Mouse (Mus musculus) megakaryocyte, embryonic 14.5 days (primary cell): ENCODE results near the gene Gm20388.

Experiments used
- FLI1 ChIP-seq: IDR thresholded peaks from 2 replicates; pipeline ENCODE4 v1.6.1; 2012; ENCODE audit warnings: low read length, inconsistent platforms, mixed read lengths
- GATA1 ChIP-seq: IDR thresholded peaks from 3 replicates; pipeline ENCODE4 v1.6.1; 2012; ENCODE audit warnings: mixed read lengths, low read length, inconsistent platforms, borderline replicate concordance

DNA sequence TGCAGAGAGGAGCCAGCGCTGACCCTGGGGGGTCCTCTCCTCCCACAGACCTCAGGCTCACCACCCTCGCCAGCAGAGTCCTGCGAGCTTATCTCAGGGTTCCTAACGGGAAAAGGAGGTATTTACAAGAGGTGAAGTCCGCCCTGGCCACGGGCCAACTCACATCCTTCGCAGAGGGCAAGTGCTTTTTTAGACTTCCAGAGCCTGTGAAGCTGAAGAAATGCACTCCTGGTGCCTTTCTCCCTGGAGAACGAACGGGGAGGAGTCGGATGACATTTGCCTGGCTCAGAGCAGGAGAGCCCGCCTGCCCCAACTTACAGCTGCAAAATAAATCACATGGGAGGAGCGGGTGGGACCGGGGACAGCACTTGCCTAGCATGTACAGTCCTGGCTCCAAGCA is 1117.1 kb downstream of the Gm20388 start:
- TF ChIP-seq FLI1, result no peak
- TF ChIP-seq GATA1, result no peak
